Mouse (Mus musculus) myocyte (in vitro differentiated cells): ENCODE measurements around the gene Itgb5. TPM values are rescaled to one million over a fixed set of nuclear protein-coding genes. Genes with fewer than 3 reads are reported as not detected.

Experiments
- H3K27me3 ChIP-seq: one replicate; pipeline ENCODE4 v1.6.1; 2011; ENCODE audit not compliant: control insufficient read depth, insufficient read depth, insufficient read length
- H3K36me3 ChIP-seq: one replicate; pipeline ENCODE4 v1.6.1; 2011; ENCODE audit not compliant: control insufficient read depth, insufficient read depth
- H3K4me2 ChIP-seq: one replicate; pipeline ENCODE4 v1.6.1; 2011; ENCODE audit warnings: low read depth, control low read depth
- H3K4me3 ChIP-seq: one replicate; pipeline ENCODE4 v1.5.1; 2011; ENCODE audit warnings: mild to moderate bottlenecking, control low read depth, moderate library complexity
- H3K79me2 ChIP-seq: one replicate; pipeline ENCODE4 v1.6.1; 2011; ENCODE audit not compliant: control insufficient read depth, insufficient read depth
- H3ac ChIP-seq: one replicate; pipeline ENCODE4 v1.6.1; 2011; ENCODE audit not compliant: control insufficient read depth, insufficient read length
- CEBPB ChIP-seq: IDR thresholded peaks from 2 replicates; pipeline ENCODE4 v1.6.1; 2011; ENCODE audit warnings: mild to moderate bottlenecking, moderate library complexity; ENCODE audit not compliant: poor library complexity, insufficient read depth, severe bottlenecking
- E2F4 ChIP-seq: IDR thresholded peaks from one replicate; pipeline ENCODE4 v1.6.1; 2011; ENCODE audit warnings: mild to moderate bottlenecking, control low read depth, moderate library complexity; ENCODE audit not compliant: insufficient read depth
- MAX ChIP-seq: IDR thresholded peaks from one replicate; pipeline ENCODE4 v1.6.1; 2011; ENCODE audit warnings: low read depth, mild to moderate bottlenecking, control low read depth
- MYOD1 ChIP-seq, 3 experiments: IDR thresholded peaks; one replicate each; pipeline ENCODE4 v1.6.1; 2011; ENCODE audit warnings: control low read depth in 2 of 3, low read depth in 2 of 3, mild to moderate bottlenecking in 2 of 3, moderate library complexity in 1 of 3; ENCODE audit not compliant: insufficient read length in 2 of 3, control insufficient read depth in 1 of 3
- MYOG ChIP-seq, 3 experiments: IDR thresholded peaks; one replicate each; pipeline ENCODE4 v1.6.1; 2011; ENCODE audit warnings: control low read depth in 2 of 3, low read depth in 2 of 3, mild to moderate bottlenecking in 2 of 3; ENCODE audit not compliant: insufficient read length in 2 of 3, control insufficient read depth in 1 of 3, insufficient read depth in 1 of 3
- POLR2A ChIP-seq: IDR thresholded peaks from one replicate; pipeline ENCODE4 v1.6.1; 2011; ENCODE audit warnings: low read depth, mild to moderate bottlenecking, control low read depth, moderate library complexity; ENCODE audit not compliant: insufficient read length
- POLR2AphosphoS2 ChIP-seq: IDR thresholded peaks from one replicate; pipeline ENCODE4 v1.6.1; 2011; ENCODE audit warnings: low read depth, control low read depth; ENCODE audit not compliant: insufficient read length
- REST ChIP-seq: IDR thresholded peaks from one replicate; pipeline ENCODE4 v1.6.1; 2011; ENCODE audit warnings: mild to moderate bottlenecking, control low read depth, moderate library complexity; ENCODE audit not compliant: insufficient read depth, insufficient read length
- SRF ChIP-seq: IDR thresholded peaks from one replicate; pipeline ENCODE4 v1.6.1; 2011; ENCODE audit warnings: low read depth; ENCODE audit not compliant: control insufficient read depth, insufficient read length
- TCF12 ChIP-seq: IDR thresholded peaks from one replicate; pipeline ENCODE4 v1.6.1; 2011; ENCODE audit warnings: mild to moderate bottlenecking, control low read depth; ENCODE audit not compliant: poor library complexity, insufficient read depth, severe bottlenecking
- TCF3 ChIP-seq: IDR thresholded peaks from one replicate; pipeline ENCODE4 v1.6.1; 2011; ENCODE audit warnings: low read depth, control low read depth; ENCODE audit not compliant: insufficient read length
- USF1 ChIP-seq: IDR thresholded peaks from one replicate; pipeline ENCODE4 v1.6.1; 2011; ENCODE audit warnings: low read depth, mild to moderate bottlenecking, control low read depth, moderate library complexity
- polyA plus RNA-seq: library from polyadenylated mRNA; unstranded; fragments of >200 nt; fragmentation: generic; extraction: Trizol; gene quantifications from one replicate; pipeline ENCODE4 v1.2.1, GENCODE M21; 2012; ENCODE audit warnings: missing spikeins

Gene Itgb5
- polyA plus RNA-seq, 1 experiment = 114 TPM

GRCm38 (mm10) chr16:33944772-33945171 is 115.3 kb downstream of the Itgb5 start:
- no peak overlapping the region for H3K4me3 ChIP-seq
- H3K27me3 ChIP-seq = no peaks in the 10 kb centered on the region
- H3K4me2 ChIP-seq = no peak overlapping the region
- peaks cover 5% of the 10 kb centered on the region for H3K36me3 ChIP-seq
- H3K79me2 ChIP-seq = no peaks in the 10 kb centered on the region
- H3ac ChIP-seq = no peak overlapping the region
- no peak for TF ChIP-seq TCF12
- TF ChIP-seq CEBPB = no peak
- TF ChIP-seq TCF3 = no peak
- no peak for TF ChIP-seq MYOD1 (IDR thresholded peaks at IDR 0.05; ENCODE audit: control insufficient read depth in 1 of 3, insufficient read length in 2 of 3, low read depth in 2 of 3)
- TF ChIP-seq SRF = no peak
- no peak for TF ChIP-seq E2F4
- no peak for TF ChIP-seq MYOG (IDR thresholded peaks at IDR 0.05; ENCODE audit: control insufficient read depth in 1 of 3, insufficient read depth in 1 of 3, insufficient read length in 2 of 3, low read depth in 2 of 3)
- no peak for TF ChIP-seq POLR2AphosphoS2
- no peak for TF ChIP-seq REST
- no peak for TF ChIP-seq USF1
- TF ChIP-seq POLR2A = no peak
- TF ChIP-seq MAX = no peak

- Histone ChIP-seq H3ac (no peak overlapping the region), H3K27me3 (no peaks in the 10 kb centered on the region), H3K4me2 (no peak overlapping the region), H3K79me2 (no peaks in the 10 kb centered on the region), H3K36me3 (peaks cover 5% of the 10 kb centered on the region), H3K4me3 (no peak overlapping the region)
- TF ChIP-seq MAX (no peak), MYOD1 (IDR thresholded peaks at IDR 0.05; ENCODE audit: control insufficient read depth in 1 of 3, insufficient read length in 2 of 3, low read depth in 2 of 3) (no peak), TCF12 (no peak), POLR2AphosphoS2 (no peak), POLR2A (no peak), MYOG (IDR thresholded peaks at IDR 0.05; ENCODE audit: control insufficient read depth in 1 of 3, insufficient read depth in 1 of 3, insufficient read length in 2 of 3, low read depth in 2 of 3) (no peak), REST (no peak), TCF3 (no peak), USF1 (no peak), E2F4 (no peak), CEBPB (no peak), SRF (no peak)
Observed at GRCm38 (mm10) chr16:33946021-33946420, 116.6 kb downstream of the Itgb5 start.

- Histone ChIP-seq H3K36me3 (peaks cover 5% of the 10 kb centered on the region), H3ac (no peak overlapping the region), H3K27me3 (no peaks in the 10 kb centered on the region), H3K79me2 (no peaks in the 10 kb centered on the region), H3K4me2 (no peak overlapping the region), H3K4me3 (no peak overlapping the region)
- no peak for TF ChIP-seq USF1
Observed at GRCm38 (mm10) chr16:33947664-33948571, 118.5 kb downstream of the Itgb5 start.

GRCm38 (mm10) chr16:33950386-33950785 is 120.9 kb downstream of the Itgb5 start:
- no peaks in the 10 kb centered on the region for H3K79me2 ChIP-seq
- TF ChIP-seq TCF3 (no peak), REST (no peak), MAX (no peak), POLR2AphosphoS2 (no peak), USF1 (no peak), CEBPB (no peak), POLR2A (no peak), SRF (no peak), TCF12 (no peak), E2F4 (no peak), MYOG (IDR thresholded peaks at IDR 0.05; ENCODE audit: control insufficient read depth in 1 of 3, insufficient read depth in 1 of 3, insufficient read length in 2 of 3, low read depth in 2 of 3) (no peak), MYOD1 (IDR thresholded peaks at IDR 0.05; ENCODE audit: control insufficient read depth in 1 of 3, insufficient read length in 2 of 3, low read depth in 2 of 3) (no peak)
- H3K4me3 ChIP-seq = no peak overlapping the region
- H3K27me3 ChIP-seq = no peaks in the 10 kb centered on the region
- peaks cover 16% of the 10 kb centered on the region for H3K36me3 ChIP-seq
- H3ac ChIP-seq = no peak overlapping the region
- no peak overlapping the region for H3K4me2 ChIP-seq
